Mouse (Mus musculus) gastrocnemius, postnatal 25 days (tissue): ENCODE measurements around the gene Ip6k1. TPM values are rescaled to one million over a fixed set of nuclear protein-coding genes. Genes with fewer than 3 reads are reported as not detected.
A peak's percentile ranks its signal among the peaks of the same experiment; 100 is the strongest.

Source experiments
- DNase-seq: peaks from one replicate; pipeline ENCODE4 v3.0.0; 2022
- long read RNA-seq, 2 experiments: library from polyadenylated mRNA; stranded (forward); transcript quantifications; one replicate each; pipeline ENCODE4 v2.0.0; 2021
- total RNA-seq, 2 experiments: library from RNA; stranded (reverse); gene quantifications; 1 replicate in 1 of 2; 2 replicates in 1 of 2; pipeline ENCODE4 v1.2.3; 2021

Ip6k1 gene
- 10 to 100 TPM; 21.0 to 23.3 TPM for total RNA-seq
- long read RNA-seq, experiment 1, full-length matches to known transcripts, result 5 of 18 reads
- long read RNA-seq, experiment 1, partial matches to known transcripts, result 1 of 18 reads
- long read RNA-seq, experiment 1, other reads (novel, unspliced or antisense), result 12 of 18 reads
- long read RNA-seq, experiment 2, full-length matches to known transcripts, result 9 of 21 reads
- long read RNA-seq, experiment 2, partial matches to known transcripts, result 2 of 21 reads
- long read RNA-seq, experiment 2, other reads (novel, unspliced or antisense), result 10 of 21 reads

GRCm38 (mm10) chr9:108001922-108002770, at the start of gene Ip6k1:
Ip6k1 (plus strand) TSS chr9:108002501.
- DNase-seq, result peak; percentile 99

- no peak for DNase-seq
These were observed 46.5 kb upstream of the Ip6k1 start for GRCm38 (mm10) chr9:107955613-107956289.

- no peak for DNase-seq
These were observed 45.2 kb upstream of the Ip6k1 start for GRCm38 (mm10) chr9:107957141-107957540.

GRCm38 (mm10) chr9:107959896-107960295, 42.4 kb upstream of the Ip6k1 start:
- DNase-seq, result no peak

- no peak for DNase-seq
These were observed 41.4 kb upstream of the Ip6k1 start for GRCm38 (mm10) chr9:107960928-107961327.

GRCm38 (mm10) chr9:107961351-107961762, 40.9 kb upstream of the Ip6k1 start:
- no peak for DNase-seq

GRCm38 (mm10) chr9:107961881-107962280, 40.4 kb upstream of the Ip6k1 start:
- no peak for DNase-seq

GRCm38 (mm10) chr9:107962916-107963315, 39.4 kb upstream of the Ip6k1 start:
- DNase-seq, result no peak

- DNase-seq, result peak; percentile 77
These were observed 38.6 kb upstream of the Ip6k1 start for GRCm38 (mm10) chr9:107963700-107964099.

GRCm38 (mm10) chr9:107964681-107965080, 37.6 kb upstream of the Ip6k1 start:
- no peak for DNase-seq

GRCm38 (mm10) chr9:107966676-107967075, 35.6 kb upstream of the Ip6k1 start:
- no peak for DNase-seq

- DNase-seq, result no peak
These were observed 34.9 kb upstream of the Ip6k1 start for GRCm38 (mm10) chr9:107967437-107967836.

- DNase-seq, result no peak
These were observed 33.8 kb upstream of the Ip6k1 start for GRCm38 (mm10) chr9:107968531-107968930.

GRCm38 (mm10) chr9:107970311-107970710, 32.0 kb upstream of the Ip6k1 start:
- no peak for DNase-seq

GRCm38 (mm10) chr9:107971690-107972541, 30.4 kb upstream of the Ip6k1 start:
- DNase-seq, result no peak

GRCm38 (mm10) chr9:107974491-107975171, 27.7 kb upstream of the Ip6k1 start:
- DNase-seq, result no peak

GRCm38 (mm10) chr9:107975399-107976386, 26.6 kb upstream of the Ip6k1 start, which contains the start of gene Uba7:
Uba7 (plus strand) TSS chr9:107975505.
- no peak for DNase-seq

GRCm38 (mm10) chr9:107978815-107979214, 23.5 kb upstream of the Ip6k1 start:
- no peak for DNase-seq

GRCm38 (mm10) chr9:107981684-107982605, 20.4 kb upstream of the Ip6k1 start:
- no peak for DNase-seq
